Mouse (Mus musculus): ENCODE results near the gene Ttll4.

The Ttll4 gene

GRCm38 (mm10) chr1:74712461-74713098 lies 51.0 kb downstream of the Ttll4 start:
- no peak for DNase-seq (ENCODE audit: low spot score)

DNA sequence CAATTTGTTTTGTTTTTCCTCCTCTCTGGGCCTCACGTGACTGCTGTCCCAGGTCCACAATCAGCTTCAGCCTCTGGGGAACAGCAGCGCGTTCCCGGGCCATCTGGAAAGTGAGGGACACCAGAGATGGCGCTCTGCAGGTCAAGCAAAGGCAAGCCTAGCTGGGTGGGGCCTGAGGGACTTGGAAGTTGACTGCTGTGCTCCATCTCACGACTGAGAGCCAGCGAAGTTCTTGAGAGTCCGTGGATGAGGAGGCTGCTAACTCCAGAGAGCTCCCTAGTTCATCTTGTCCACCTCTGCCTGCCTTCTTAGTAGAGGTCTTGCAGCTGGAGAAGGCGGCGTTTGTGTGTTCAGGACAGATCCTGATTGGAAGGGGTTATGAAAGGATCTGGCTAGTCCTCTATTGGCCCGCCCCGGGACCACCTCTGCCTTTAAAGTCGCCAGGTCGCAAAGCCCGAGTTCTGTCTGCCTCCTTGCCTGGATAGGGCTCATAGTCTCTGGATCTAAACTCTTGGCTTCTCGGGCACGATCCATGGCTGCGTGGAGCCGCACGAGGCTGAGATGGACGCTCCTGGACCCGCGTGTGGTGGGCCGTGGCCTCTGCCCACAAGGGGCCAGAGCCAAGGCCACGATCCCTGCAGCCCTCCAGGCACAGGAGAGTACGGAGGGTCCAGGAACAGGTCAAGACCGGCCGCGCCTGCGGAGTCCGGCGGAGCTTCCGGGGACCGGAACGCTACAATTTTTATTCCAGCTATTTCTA lies 51.7 kb downstream of the Ttll4 start, which contains the start of gene Cyp27a1:
Cyp27a1 (plus strand) TSS at position 476 of the 760 bp plus-strand sequence.
- peak; percentile 84 for DNase-seq (ENCODE audit: low spot score)

- DNase-seq (ENCODE audit: low spot score): no peak
Observed at GRCm38 (mm10) chr1:74713859-74714730, 52.5 kb downstream of the Ttll4 start.

DNA sequence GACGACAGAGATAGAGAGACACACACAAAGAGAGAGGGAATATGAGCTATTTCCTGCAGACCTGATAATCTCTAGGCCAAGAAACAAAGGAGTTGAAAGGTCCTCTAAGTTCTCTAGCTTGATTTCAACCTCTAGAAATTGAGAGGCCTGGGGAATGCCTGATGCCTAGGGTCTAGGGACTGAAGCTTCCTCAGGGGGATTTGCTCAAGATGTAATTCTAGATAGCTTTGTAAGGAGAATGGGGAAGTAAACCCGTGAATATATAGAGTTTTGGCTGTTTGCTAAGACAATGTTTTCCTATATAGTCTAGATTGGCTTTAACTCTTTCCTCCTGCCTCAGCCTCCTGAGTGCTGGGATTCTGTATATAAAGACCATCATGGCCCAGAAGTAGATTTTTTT lies 53.4 kb downstream of the Ttll4 start:
- no peak for DNase-seq (ENCODE audit: low spot score)

DNA sequence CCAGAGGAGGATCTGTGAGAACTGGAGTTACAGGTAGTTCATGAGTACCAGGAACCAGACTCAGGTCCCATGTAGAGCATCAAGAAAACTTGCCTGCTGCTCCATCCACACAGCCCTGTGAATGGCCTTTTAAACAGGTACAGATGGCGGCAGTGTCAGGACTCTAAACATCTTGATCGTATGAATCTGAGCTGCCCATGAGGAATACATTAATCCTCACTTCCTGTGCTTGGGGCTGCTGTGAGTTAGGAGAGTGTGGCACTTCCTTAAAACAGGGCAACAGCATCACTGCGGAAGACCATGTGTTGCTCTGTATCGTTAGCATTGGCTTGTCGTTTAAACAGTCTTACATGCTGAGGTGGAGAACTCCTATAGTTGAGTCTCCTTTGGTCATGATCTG lies 53.9 kb downstream of the Ttll4 start:
- peak; percentile 78 for DNase-seq (ENCODE audit: low spot score)

- no peak for DNase-seq (ENCODE audit: low spot score)
Observed at GRCm38 (mm10) chr1:74715886-74716285, 54.3 kb downstream of the Ttll4 start.

GRCm38 (mm10) chr1:74718113-74718512 lies 56.6 kb downstream of the Ttll4 start:
- no peak for DNase-seq (ENCODE audit: low spot score)

GRCm38 (mm10) chr1:74719281-74719680 lies 57.7 kb downstream of the Ttll4 start:
- no peak for DNase-seq (ENCODE audit: low spot score)

GRCm38 (mm10) chr1:74721657-74722056 lies 60.1 kb downstream of the Ttll4 start:
- no peak for DNase-seq (ENCODE audit: low spot score)

- peak; percentile 36 for DNase-seq (ENCODE audit: low spot score)
Observed at GRCm38 (mm10) chr1:74723748-74724147, 62.2 kb downstream of the Ttll4 start.

- DNase-seq (ENCODE audit: low spot score): no peak
Observed at GRCm38 (mm10) chr1:74726114-74726513, 64.6 kb downstream of the Ttll4 start.

DNA sequence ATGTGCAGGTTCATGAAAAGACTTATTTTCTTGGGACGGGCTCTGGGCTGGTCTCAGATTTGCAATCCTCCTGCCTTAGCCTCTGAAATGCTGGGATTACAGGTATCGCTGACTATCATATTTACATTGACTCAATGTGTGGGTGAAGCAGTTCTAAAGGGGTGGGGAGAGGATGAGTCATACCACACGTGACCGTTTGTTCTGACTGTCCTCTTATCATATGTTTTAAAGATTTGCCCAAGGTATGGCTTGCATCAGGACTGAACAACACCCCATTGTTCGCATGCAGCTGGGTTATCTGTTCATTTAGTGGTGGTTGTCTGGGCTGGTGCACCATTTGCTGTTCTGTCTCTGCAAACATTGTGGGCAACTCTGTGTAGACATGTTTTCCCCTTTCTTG lies 65.1 kb downstream of the Ttll4 start:
- no peak for DNase-seq (ENCODE audit: low spot score)

GRCm38 (mm10) chr1:74728446-74728845 lies 66.9 kb downstream of the Ttll4 start:
- no peak for DNase-seq (ENCODE audit: low spot score)

DNA sequence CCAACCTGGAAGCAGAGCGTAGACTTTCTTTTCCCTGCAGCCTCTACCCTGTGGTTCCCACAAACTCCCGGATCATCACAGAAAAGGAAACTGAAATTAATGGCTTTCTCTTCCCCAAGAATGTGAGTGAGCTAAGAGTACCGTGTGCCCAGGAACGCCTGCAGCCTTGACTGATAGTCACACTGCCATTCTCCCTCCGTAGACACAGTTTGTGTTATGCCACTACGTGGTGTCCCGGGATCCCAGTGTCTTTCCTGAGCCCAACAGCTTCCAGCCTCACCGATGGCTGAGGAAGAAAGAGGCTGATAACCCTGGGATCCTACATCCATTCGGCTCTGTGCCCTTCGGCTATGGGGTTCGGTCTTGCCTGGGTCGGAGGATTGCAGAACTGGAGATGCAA lies 75.4 kb downstream of the Ttll4 start:
- DNase-seq (ENCODE audit: low spot score): no peak

- DNase-seq (ENCODE audit: low spot score): no peak
Observed at GRCm38 (mm10) chr1:74737500-74737899, 76.0 kb downstream of the Ttll4 start.

- DNase-seq (ENCODE audit: low spot score): no peak
Observed at GRCm38 (mm10) chr1:74740846-74741245, 79.3 kb downstream of the Ttll4 start.

DNA sequence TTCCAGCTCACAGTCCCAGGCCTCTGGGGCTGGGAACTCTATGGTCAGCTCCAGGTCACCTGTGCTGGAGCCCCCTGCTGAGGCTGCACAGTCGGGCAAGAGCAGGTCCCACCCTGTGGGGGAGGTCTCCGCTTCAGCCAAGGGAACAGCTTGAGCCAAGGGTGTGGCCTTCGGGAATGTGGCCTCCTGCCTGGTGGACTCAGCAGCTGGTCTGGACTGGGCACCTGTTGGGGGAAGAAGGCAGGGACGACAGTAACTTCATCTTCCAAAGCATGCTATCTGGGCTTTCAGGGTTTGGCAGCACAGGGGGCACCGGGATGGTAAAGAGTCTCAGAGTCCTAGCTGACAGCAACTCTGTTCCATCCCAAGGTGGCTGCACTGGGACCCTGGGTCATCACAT lies 85.8 kb downstream of the Ttll4 start:
- no peak for DNase-seq (ENCODE audit: low spot score)

DNA sequence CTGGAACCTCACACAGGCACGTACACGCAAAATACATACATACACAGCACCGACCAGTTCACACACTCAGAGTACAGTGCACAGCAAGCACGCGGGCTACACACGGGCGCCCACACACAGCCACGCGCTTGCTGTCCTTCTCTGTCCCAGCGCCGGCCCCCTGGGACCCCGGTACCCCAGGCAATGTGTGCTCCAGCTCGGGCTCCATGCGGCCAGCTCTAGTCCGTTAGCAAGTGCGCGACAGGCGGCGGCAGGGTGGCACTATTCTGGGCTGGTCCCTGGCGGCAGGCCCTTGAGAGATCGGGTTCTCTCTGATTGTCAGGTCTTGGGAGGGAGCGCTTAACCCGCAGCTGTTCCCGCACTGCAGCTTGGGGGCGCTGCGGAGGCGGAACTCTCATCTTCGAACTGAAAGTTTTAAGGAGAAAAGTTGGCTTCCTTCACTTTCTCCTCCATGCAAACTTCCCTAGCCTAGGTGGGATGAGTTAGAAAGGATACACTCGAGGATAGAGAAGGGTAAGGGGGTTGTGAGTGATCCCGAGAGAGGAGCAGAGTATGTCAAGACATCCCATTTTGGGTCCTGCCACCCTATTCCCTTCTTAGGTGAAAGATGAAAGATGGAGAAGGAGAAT lies 87.2 kb downstream of the Ttll4 start, which contains the start of gene Prkag3:
Prkag3 (minus strand) TSS at position 579 of the 629 bp plus-strand sequence.
- peak; percentile 75 for DNase-seq (ENCODE audit: low spot score)

GRCm38 (mm10) chr1:74749301-74749700 lies 87.8 kb downstream of the Ttll4 start:
- no peak for DNase-seq (ENCODE audit: low spot score)

DNA sequence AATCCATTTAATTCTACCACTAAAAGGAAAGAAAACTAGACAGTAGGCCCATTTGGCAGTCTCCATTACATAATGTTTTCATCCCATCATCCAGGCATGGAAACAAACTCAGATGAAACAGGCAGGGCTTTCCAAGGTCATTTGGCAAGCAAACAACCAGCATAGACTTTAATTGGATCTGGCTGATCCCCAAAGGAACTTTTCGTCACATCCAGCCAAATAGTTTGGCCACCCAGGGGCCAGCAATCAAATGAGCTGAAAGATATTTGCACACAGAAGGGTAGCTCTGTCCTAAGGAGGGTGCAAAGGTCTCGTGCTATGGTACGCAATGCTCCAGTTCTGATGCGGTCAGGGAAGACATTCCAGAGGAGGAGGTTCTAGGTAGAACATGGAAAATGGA lies 89.1 kb downstream of the Ttll4 start:
- DNase-seq (ENCODE audit: low spot score): no peak

- no peak for DNase-seq (ENCODE audit: low spot score)
Observed at GRCm38 (mm10) chr1:74752150-74752549, 90.6 kb downstream of the Ttll4 start.

DNA sequence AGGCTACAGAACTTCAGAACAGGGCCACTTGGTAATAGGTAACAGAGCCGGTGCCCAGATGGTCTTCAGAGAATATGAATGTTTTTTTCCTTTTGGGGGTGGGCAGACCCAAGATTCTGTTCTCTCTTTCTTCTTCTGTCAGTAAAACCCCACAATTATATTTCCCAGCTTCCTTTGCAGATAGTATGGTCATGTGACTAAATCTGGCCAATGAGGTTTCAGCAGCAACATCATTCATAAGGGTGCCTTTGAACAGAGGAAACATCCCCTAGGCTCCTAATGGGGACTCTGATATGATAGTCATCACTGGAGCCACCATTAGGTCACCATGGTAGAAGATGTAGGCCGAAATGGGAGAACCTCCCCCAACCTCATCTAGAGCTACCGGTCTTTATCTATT lies 91.3 kb downstream of the Ttll4 start:
- no peak for DNase-seq (ENCODE audit: low spot score)
